Mouse (Mus musculus) left cerebral cortex, postnatal 36 days (tissue): ENCODE measurements around the gene Kcnd1. TPM values are rescaled to one million over a fixed set of nuclear protein-coding genes. Genes with fewer than 3 reads are reported as not detected.

Source experiments
- DNase-seq, 2 experiments: peaks; one replicate each; pipeline ENCODE4 v3.0.0; 2021 to 2022; ENCODE audit warnings: low spot score in 2 of 2, mixed read lengths in 1 of 2
- intact Hi-C: fragments of 180-260 bp; cut with DNase I; formaldehyde crosslinking; loops from one replicate; pipeline ENCODE4 v1.15.1; 2025
- microRNA-seq: library from miRNA; unstranded; fragments of <30 nt; microRNA quantifications from one replicate; pipeline ENCODE4 v1.2.0, GENCODE M21; 2022
- total RNA-seq, 2 experiments: library from RNA; stranded (reverse); gene quantifications; 2 replicates each; pipeline ENCODE4 v1.2.3; 2021

The Kcnd1 gene
- total RNA-seq, 2 experiments from 2014 or later, result 8.2 to 9.3 TPM

DNA sequence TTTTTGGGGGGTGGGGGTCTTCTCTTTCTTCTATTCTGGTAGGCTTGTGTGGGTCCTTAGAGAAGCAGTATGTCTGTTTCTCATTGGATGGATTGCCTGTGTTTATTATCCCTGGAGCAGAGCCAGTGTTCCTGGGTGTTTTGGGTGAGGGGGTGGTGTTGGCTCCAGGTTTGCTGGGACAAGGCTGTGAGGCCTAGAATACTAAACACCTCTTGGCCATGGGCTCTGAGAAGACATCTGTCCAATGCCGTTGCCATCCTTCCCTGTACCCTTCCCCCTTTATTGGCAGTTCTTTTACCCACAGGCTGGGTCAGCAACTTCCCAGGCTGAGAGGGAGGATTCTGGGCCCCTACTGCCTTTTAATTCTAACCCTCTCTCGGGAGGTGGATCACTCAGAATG, 25.8 kb downstream of the Kcnd1 start:
- intact Hi-C loops, result no loop called here
- DNase-seq, result peak in 1 of 2 experiments; percentile 7

GRCm38 (mm10) chrX:7854578-7854977, 32.5 kb downstream of the Kcnd1 start:
- intact Hi-C loops, result no loop called here
- peak in 1 of 2 experiments; percentile 16 for DNase-seq

DNA sequence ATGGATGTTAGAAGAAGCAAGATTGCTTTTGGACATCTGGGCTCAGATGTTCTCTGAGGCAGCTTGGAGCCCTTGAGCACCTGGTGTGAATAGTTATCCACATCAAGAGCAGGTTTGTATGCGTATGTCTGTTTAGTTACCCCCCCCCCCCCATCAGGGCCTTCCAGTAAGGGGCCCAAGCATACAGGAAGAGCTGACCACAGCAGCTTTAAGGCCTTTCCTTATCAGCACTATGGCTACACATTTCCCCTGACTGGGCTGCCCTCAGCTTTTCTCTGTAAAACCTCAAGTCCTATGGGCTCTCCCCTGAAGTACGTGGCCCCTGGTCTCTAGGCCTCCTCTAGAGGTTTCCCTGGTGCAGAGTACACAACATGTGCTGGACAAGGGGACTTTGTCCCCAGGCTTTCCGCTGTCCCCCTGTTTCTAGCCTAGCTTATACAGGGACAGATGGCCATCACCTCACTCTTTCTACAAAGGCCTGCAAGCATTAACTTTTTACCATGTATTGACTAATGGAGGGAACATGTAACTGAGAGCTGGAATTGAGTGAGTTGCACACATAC, 37.2 kb downstream of the Kcnd1 start:
- intact Hi-C loops, result no loop called here
- DNase-seq, result no peak

- DNase-seq, result no peak
- intact Hi-C loops, result no loop called here
Observed at GRCm38 (mm10) chrX:7863181-7863580, 41.1 kb downstream of the Kcnd1 start.

DNA sequence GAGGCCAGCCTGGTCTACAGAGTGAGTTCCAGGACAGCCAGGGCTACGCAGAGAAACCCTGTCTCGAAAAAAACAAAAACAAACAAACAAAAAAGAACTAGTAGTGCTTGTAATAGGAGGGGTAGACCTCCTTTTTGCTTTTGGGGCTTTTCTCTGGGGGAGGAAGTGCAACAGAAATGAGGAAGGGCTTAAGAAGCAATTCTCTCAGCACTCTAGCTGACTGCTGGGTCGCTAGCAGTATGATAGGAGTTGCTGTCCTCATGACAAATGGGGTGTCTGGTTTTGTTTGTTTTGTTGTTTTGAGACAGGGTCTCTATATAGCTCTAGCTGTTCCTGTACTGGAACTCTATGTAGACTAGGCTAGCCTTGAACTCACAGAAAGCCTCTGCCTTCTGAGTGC, 42.5 kb downstream of the Kcnd1 start:
- intact Hi-C loops, result no loop called here
- DNase-seq, result no peak

- intact Hi-C loops, result no loop called here
- no peak for DNase-seq
Observed at GRCm38 (mm10) chrX:7865343-7865742, 43.3 kb downstream of the Kcnd1 start.

GRCm38 (mm10) chrX:7865786-7866185, 43.7 kb downstream of the Kcnd1 start:
- intact Hi-C loops, result no loop called here
- DNase-seq, result no peak

DNA sequence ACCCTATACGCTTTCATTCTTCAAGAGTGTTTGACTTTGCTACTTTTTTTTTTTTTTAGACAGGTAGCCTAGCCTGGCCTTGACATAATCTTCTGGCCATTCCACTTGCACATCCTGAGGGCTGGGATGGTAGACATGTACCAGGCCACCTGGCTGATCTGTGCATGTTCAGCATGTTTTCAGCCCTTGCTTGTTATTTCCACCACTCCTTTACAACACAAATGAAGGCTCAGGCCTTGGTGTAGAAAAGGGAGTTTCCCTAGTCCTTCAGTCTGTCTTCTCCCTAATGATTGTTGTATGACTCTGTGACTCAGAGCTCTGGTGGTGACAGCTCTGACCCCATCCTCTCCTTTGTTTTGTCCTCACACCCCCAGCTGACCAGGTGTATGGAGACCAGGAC, 45.1 kb downstream of the Kcnd1 start:
- no peak for DNase-seq
- intact Hi-C loops, result no loop called here

DNA sequence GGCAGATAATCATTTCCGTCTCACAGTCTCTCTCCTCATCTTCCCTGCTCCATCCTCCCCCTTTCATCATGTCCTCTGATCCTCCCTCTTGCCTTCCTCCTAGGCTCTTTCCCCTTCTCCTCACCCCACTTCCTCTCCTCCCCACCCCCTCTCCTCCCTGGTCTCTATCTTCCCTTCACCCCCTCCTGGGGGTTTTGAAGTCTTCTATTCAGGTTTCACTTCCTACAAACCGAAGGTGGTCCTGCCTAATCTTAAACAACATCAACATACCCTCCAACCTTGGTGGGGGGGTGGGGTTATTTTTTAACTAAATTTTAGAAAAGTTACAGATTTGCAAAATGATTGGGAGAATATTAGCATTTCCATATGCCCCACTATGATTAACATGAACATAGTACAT, 46.4 kb downstream of the Kcnd1 start:
- intact Hi-C loops, result no loop called here
- DNase-seq, result no peak

- intact Hi-C loops, result no loop called here
- no peak for DNase-seq
Observed at GRCm38 (mm10) chrX:7869826-7870225, 47.7 kb downstream of the Kcnd1 start.

DNA sequence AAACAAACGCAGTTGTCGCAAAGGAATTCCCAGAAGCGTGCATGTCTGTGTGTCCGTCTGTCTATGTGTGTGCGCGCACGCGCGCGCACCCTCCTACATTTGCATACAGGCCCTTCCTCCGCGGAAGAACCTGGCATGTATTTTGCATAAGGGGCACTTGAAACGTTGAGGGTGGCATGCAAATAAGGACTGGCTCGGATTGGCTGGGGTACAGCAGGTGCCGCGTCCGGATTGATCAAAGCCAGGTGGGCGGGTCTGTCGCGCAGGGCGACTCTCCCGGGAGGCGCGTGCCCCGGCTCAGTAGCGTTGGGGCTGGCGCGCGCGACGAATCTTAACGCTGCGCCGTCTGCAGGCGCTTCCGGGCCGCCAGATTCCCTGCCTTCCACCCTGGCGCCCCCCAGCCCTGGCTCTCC, 55.9 kb downstream of the Kcnd1 start, which contains the start of gene Pim2:
Pim2 (plus strand) TSS at position 256 of the 413 bp plus-strand sequence.
- DNase-seq, result peak; percentile 81 to 83
- intact Hi-C loops, result no loop called here

DNA sequence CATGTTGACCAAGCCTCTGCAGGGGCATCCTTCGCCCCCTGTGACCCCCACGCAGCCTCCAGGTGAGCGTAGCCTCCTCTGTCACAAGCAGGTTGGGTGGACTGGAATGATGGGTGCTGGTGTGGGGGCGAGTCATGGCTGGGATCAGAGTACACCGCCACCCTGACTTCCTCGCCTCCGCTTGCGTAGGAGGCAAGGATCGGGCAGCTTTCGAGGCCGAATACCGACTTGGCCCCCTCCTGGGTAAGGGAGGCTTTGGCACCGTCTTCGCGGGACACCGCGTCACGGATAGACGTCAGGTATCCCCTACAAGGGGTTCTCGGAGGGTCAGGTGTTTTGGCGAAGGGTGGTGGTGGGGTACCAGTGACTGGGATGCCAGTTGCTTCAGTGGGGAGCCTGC, 56.4 kb downstream of the Kcnd1 start:
- DNase-seq, result peak; percentile 31 to 32
- intact Hi-C loops, result no loop called here

- peak; percentile 58 to 59 for DNase-seq
- intact Hi-C loops, result no loop called here
Observed at GRCm38 (mm10) chrX:7879819-7880218, 57.7 kb downstream of the Kcnd1 start.

GRCm38 (mm10) chrX:7883841-7884567, 61.9 kb downstream of the Kcnd1 start, which contains the start of gene Slc35a2:
Gene Slc35a2, plus strand, starts transcription at chrX:7884028.
- intact Hi-C loops, result no loop called here
- DNase-seq, result peak; percentile 79 to 81

Small RNAs within 50 kb of the gene (microRNA-seq; reads per million reads assigned to microRNA genes)
- 118 reads per million, percentile 57 among the genes with 10 or more reads in this experiment for gene Mir1198

Other genes with a start within 250 kb of the Kcnd1 start
- gene Foxp3, start 248.6 kb upstream of the Kcnd1 start, total RNA-seq, result not detected
- gene Ppp1r3f, start 248.0 kb upstream of the Kcnd1 start, total RNA-seq, result 10 to 100 TPM; 19.1 to 24.9 TPM
- gene Ccdc22, start 216.8 kb upstream of the Kcnd1 start, total RNA-seq, result 10 to 100 TPM; 31.6 to 32.1 TPM
- gene Cacna1f, start 215.2 kb upstream of the Kcnd1 start, total RNA-seq, result under 1 TPM; 0.11 to 0.32 TPM
- 1,000 to 10,000 TPM; 1,776 to 2,090 TPM for gene Syp, start 183.8 kb upstream of the Kcnd1 start, total RNA-seq
- 1 to 10 TPM; 1.4 to 3.0 TPM for gene Prickle3, start 165.0 kb upstream of the Kcnd1 start, total RNA-seq
- gene Plp2, start 150.9 kb upstream of the Kcnd1 start, total RNA-seq, result 1 to 10 TPM; 8.4 to 9.1 TPM
- gene Magix, start 141.0 kb upstream of the Kcnd1 start, total RNA-seq, result under 1 TPM; 0.17 to 0.41 TPM
- 10 to 100 TPM; 34.8 to 35.7 TPM for gene Gpkow, start 125.2 kb upstream of the Kcnd1 start, total RNA-seq
- 10 to 100 TPM; 64.0 to 64.3 TPM for gene Wdr45, start 108.0 kb upstream of the Kcnd1 start, total RNA-seq
- not detected for gene Gm45208, start 100.0 kb upstream of the Kcnd1 start, total RNA-seq
- 100 to 1,000 TPM in 1 of 2 experiments, 10 to 100 TPM in 1; 91.1 to 103 TPM for gene Praf2, start 93.8 kb upstream of the Kcnd1 start, total RNA-seq
- 10 to 100 TPM; 22.8 to 24.8 TPM for gene Ccdc120, start 71.4 kb upstream of the Kcnd1 start, total RNA-seq
- gene Tfe3, start 59.7 kb upstream of the Kcnd1 start, total RNA-seq, result 10 to 100 TPM; 32.5 to 33.8 TPM
- gene Gripap1, start 32.5 kb upstream of the Kcnd1 start, total RNA-seq, result 100 to 1,000 TPM in 1 of 2 experiments, 10 to 100 TPM in 1; 90.3 to 118 TPM
- gene Otud5, start 19.1 kb downstream of the Kcnd1 start, total RNA-seq, result 10 to 100 TPM; 79.5 to 82.3 TPM
- 10 to 100 TPM; 50.7 to 52.1 TPM for gene Pim2, start 56.0 kb downstream of the Kcnd1 start, total RNA-seq
- gene Slc35a2, start 61.7 kb downstream of the Kcnd1 start, total RNA-seq, result 10 to 100 TPM; 41.3 to 44.5 TPM
- 10 to 100 TPM; 76.0 to 89.2 TPM for gene Pqbp1, start 77.0 kb downstream of the Kcnd1 start, total RNA-seq
- gene Timm17b, start 77.1 kb downstream of the Kcnd1 start, total RNA-seq, result 10 to 100 TPM; 24.5 to 24.8 TPM
- not detected for gene Gm10491, start 85.5 kb downstream of the Kcnd1 start, total RNA-seq
- not detected for gene Gm10490, start 87.3 kb downstream of the Kcnd1 start, total RNA-seq
- 100 to 1,000 TPM; 432 to 536 TPM for gene Pcsk1n, start 97.5 kb downstream of the Kcnd1 start, total RNA-seq
- gene Eras, start 106.3 kb downstream of the Kcnd1 start, total RNA-seq, result not detected
- gene Hdac6, start 125.6 kb downstream of the Kcnd1 start, total RNA-seq, result 10 to 100 TPM; 42.8 to 57.2 TPM
- gene Gata1, start 155.8 kb downstream of the Kcnd1 start, total RNA-seq, result not detected
- gene Glod5, start 196.2 kb downstream of the Kcnd1 start, total RNA-seq, result under 1 TPM in 1 of 2 experiments, not detected in 1; 0.69 TPM